Mouse (Mus musculus) liver, embryonic 14.5 days (tissue): ENCODE measurements around the gene Gss. TPM values are rescaled to one million over a fixed set of nuclear protein-coding genes. Genes with fewer than 3 reads are reported as not detected.

Experiments
- ATAC-seq: fragments of 200-750 bp; cut with Nextera tagmentation; 2 replicates; pipeline ENCODE4 v1.8.0; 2017; ENCODE audit warnings: moderate number of reproducible peaks, mild to moderate bottlenecking, moderate library complexity; ENCODE audit not compliant: insufficient read depth
- DNase-seq, 3 experiments: peaks; one replicate each; pipeline ENCODE4 v3.0.0-alpha.2; 2012 to 2013; ENCODE audit warnings: low read depth in 3 of 3, low spot score in 3 of 3
- H3K27ac ChIP-seq: fragments of 300-500 bp; sonication (generic); 2 replicates; pipeline ENCODE4 v1.5.1; 2014; ENCODE audit warnings: moderate library complexity, mild to moderate bottlenecking, control low read depth, inconsistent platforms
- H3K27me3 ChIP-seq: fragments of 300-500 bp; sonication (generic); 2 replicates; pipeline ENCODE4 v1.6.1; 2014; ENCODE audit warnings: mild to moderate bottlenecking, low read length, moderate library complexity; ENCODE audit not compliant: control insufficient read depth, insufficient read depth
- H3K36me3 ChIP-seq: fragments of 300-500 bp; sonication (generic); replicated peaks from 2 replicates; pipeline ENCODE4 v1.6.1; 2014; ENCODE audit warnings: low read depth; ENCODE audit not compliant: control insufficient read depth, insufficient read depth
- H3K4me1 ChIP-seq, 2 experiments: fragments of 200-500 bp in 1 of 2; fragments of 300-500 bp in 1 of 2; sonication (generic) in 1 of 2; replicated peaks; 2 replicates each; pipeline ENCODE4 v1.6.1; 2012 to 2014; ENCODE audit warnings: antibody characterized with exemption in 1 of 2, inconsistent platforms in 1 of 2, low read length in 1 of 2; ENCODE audit not compliant: control insufficient read depth in 2 of 2, insufficient read depth in 2 of 2
- H3K4me2 ChIP-seq: fragments of 300-500 bp; sonication (generic); 2 replicates; pipeline ENCODE4 v1.6.1; 2014; ENCODE audit warnings: low read depth, mild to moderate bottlenecking, control low read depth, moderate library complexity
- H3K4me3 ChIP-seq, 2 experiments: fragments of 200-500 bp in 1 of 2; fragments of 300-500 bp in 1 of 2; sonication (generic) in 1 of 2; 2 replicates each; pipeline ENCODE4 v1.5.1; 2012 to 2014; ENCODE audit warnings: low read depth in 2 of 2, low read length in 2 of 2, mild to moderate bottlenecking in 2 of 2, control low read depth in 1 of 2, inconsistent platforms in 1 of 2, moderate library complexity in 1 of 2; ENCODE audit not compliant: insufficient read depth in 1 of 2
- H3K9ac ChIP-seq: fragments of 300-500 bp; sonication (generic); replicated peaks from 2 replicates; pipeline ENCODE4 v1.6.1; 2014; ENCODE audit warnings: mild to moderate bottlenecking, control low read depth, moderate library complexity
- H3K9me3 ChIP-seq: fragments of 300-500 bp; sonication (generic); 2 replicates; pipeline ENCODE4 v1.6.1; 2016; ENCODE audit warnings: low read length, mixed read lengths; ENCODE audit not compliant: control insufficient read depth
- CTCF ChIP-seq: IDR thresholded peaks from 2 replicates; pipeline ENCODE4 v1.5.1; 2016; ENCODE audit warnings: antibody characterized with exemption, low read depth, control low read depth
- EP300 ChIP-seq: IDR thresholded peaks from 2 replicates; pipeline ENCODE4 v1.6.1; 2016; ENCODE audit warnings: antibody characterized with exemption, low read depth
- WGBS: fragments of 180-500 bp; shearing (Covaris S2); extraction: QIAGEN DNeasy Blood & Tissue Kit; methylation state at CpG from one replicate; pipeline ENCODE4 v1.1.7; 2014; ENCODE audit not compliant: insufficient replicate concordance; 5-methylcytosine and 5-hydroxymethylcytosine counted together
- polyA plus RNA-seq, 2 experiments: library from polyadenylated mRNA; depleted of rRNA in 1 of 2; stranded (reverse) in 1 of 2; unstranded in 1 of 2; fragments of >200 nt; fragmentation: Nextera tagmentation in 1 of 2; extraction: Ambion mirVana in 1 of 2; gene quantifications; 2 replicates each; pipeline versions ENCODE4 v1.2.1 to v1.2.3; 2012 to 2014

Gss gene
- polyA plus RNA-seq, 2 experiments: 37.9 to 64.6 TPM

GRCm38 (mm10) chr2:155582384-155582995, 10.1 kb downstream of the Gss start:
- no peak for DNase-seq
- Histone ChIP-seq H3K36me3 (peaks cover 13% of the 10 kb centered on the region), H3K9me3 (no peaks in the 10 kb centered on the region), H3K27me3 (no peaks in the 10 kb centered on the region), H3K4me1 (peaks cover 0 to 2% of the 10 kb centered on the region in 2 experiments; a peak in 1 of 4 replicates), H3K4me2 (no peak overlapping the region), H3K4me3 (no peak overlapping the region), H3K27ac (no peak overlapping the region), H3K9ac (no peak overlapping the region)
- TF ChIP-seq CTCF (no peak), EP300 (no peak)
- no peak for ATAC-seq
- WGBS: 66% methylated on average over 4 of the region's 4 CpGs

- DNase-seq: no peak
- no peak overlapping the region for H3K27ac ChIP-seq
- no peaks in the 10 kb centered on the region for H3K27me3 ChIP-seq
- ATAC-seq: no peak
- no peaks in the 10 kb centered on the region for H3K4me1 ChIP-seq
- no peak overlapping the region for H3K4me3 ChIP-seq
- WGBS: 83% methylated on average over 3 of the region's 3 CpGs
- H3K4me2 ChIP-seq: no peak overlapping the region
- no peak overlapping the region for H3K9ac ChIP-seq
- TF ChIP-seq EP300 (no peak), CTCF (no peak)
- no peaks in the 10 kb centered on the region for H3K9me3 ChIP-seq
- H3K36me3 ChIP-seq: peaks cover 14% of the 10 kb centered on the region
Observed at GRCm38 (mm10) chr2:155580331-155580730, 12.3 kb downstream of the Gss start.

GRCm38 (mm10) chr2:155576656-155577055, 16.0 kb downstream of the Gss start:
- DNase-seq: no peak
- Histone ChIP-seq H3K9me3 (no peaks in the 10 kb centered on the region), H3K4me3 (no peak overlapping the region), H3K36me3 (peaks cover 21% of the 10 kb centered on the region), H3K4me1 (no peaks in the 10 kb centered on the region), H3K9ac (no peak overlapping the region), H3K4me2 (no peak overlapping the region), H3K27me3 (no peaks in the 10 kb centered on the region), H3K27ac (no peak overlapping the region)
- 85% methylated on average over 9 of the region's 9 CpGs for WGBS
- no peak for TF ChIP-seq EP300
- TF ChIP-seq CTCF: no peak
- no peak for ATAC-seq

GRCm38 (mm10) chr2:155574700-155575099, 17.9 kb downstream of the Gss start:
- DNase-seq (no peak), ATAC-seq (no peak)
- no peak for TF ChIP-seq CTCF
- TF ChIP-seq EP300: no peak
- no peaks in the 10 kb centered on the region for H3K4me1 ChIP-seq
- no peak overlapping the region for H3K4me2 ChIP-seq
- WGBS: 84% methylated on average over 4 of the region's 4 CpGs
- no peaks in the 10 kb centered on the region for H3K27me3 ChIP-seq
- H3K36me3 ChIP-seq: peaks cover 25% of the 10 kb centered on the region
- H3K9me3 ChIP-seq: no peaks in the 10 kb centered on the region
- no peak overlapping the region for H3K9ac ChIP-seq
- no peak overlapping the region for H3K4me3 ChIP-seq
- no peak overlapping the region for H3K27ac ChIP-seq

GRCm38 (mm10) chr2:155573996-155574395, 18.6 kb downstream of the Gss start:
- ATAC-seq (no peak), DNase-seq (no peak)
- H3K4me3 ChIP-seq: no peak overlapping the region
- TF ChIP-seq CTCF (no peak), EP300 (no peak)
- no peaks in the 10 kb centered on the region; a peak in 1 of 4 replicates for H3K4me1 ChIP-seq
- H3K9me3 ChIP-seq: no peaks in the 10 kb centered on the region
- WGBS: 89% methylated on average over 7 of the region's 7 CpGs
- H3K4me2 ChIP-seq: no peak overlapping the region
- H3K9ac ChIP-seq: no peak overlapping the region
- no peaks in the 10 kb centered on the region for H3K27me3 ChIP-seq
- no peak overlapping the region for H3K27ac ChIP-seq
- peaks cover 25% of the 10 kb centered on the region for H3K36me3 ChIP-seq
